Mouse (Mus musculus) E14TG2a.4 (cell line): Measurements from ENCODE around the gene Tubb4a.
"Not testable (repeated sequence)": the region's sequence is repeated elsewhere in the genome, so short reads cannot be mapped to it uniquely, and the experiment has no call there.

Experiments
- H3K27me3 ChIP-seq: 2 replicates; pipeline ENCODE4 v1.6.1; 2014; ENCODE audit warnings: low read length, control low read depth; ENCODE audit not compliant: insufficient read depth
- H3K36me3 ChIP-seq: 2 replicates; pipeline ENCODE4 v1.6.1; 2014; ENCODE audit warnings: low read length, control low read depth; ENCODE audit not compliant: insufficient read depth
- H3K4me1 ChIP-seq: replicated peaks from 2 replicates; pipeline ENCODE4 v1.6.1; 2014; ENCODE audit warnings: low read depth, low read length, control low read depth
- H3K4me3 ChIP-seq: replicated peaks from 2 replicates; pipeline ENCODE4 v1.5.1; 2014; ENCODE audit warnings: mild to moderate bottlenecking, low read length
- H3K9me3 ChIP-seq: 2 replicates; pipeline ENCODE4 v1.6.1; 2014; ENCODE audit warnings: low read length, control low read depth
- CTCF ChIP-seq: conservative IDR thresholded peaks from 2 replicates; pipeline ENCODE4 v1.5.1; 2014; ENCODE audit warnings: low read length
- NANOG ChIP-seq: IDR thresholded peaks from 2 replicates; pipeline ENCODE4 v1.6.1; 2014; ENCODE audit warnings: borderline replicate concordance, low read length, mixed read lengths
- POU5F1 ChIP-seq: IDR thresholded peaks from 2 replicates; pipeline ENCODE4 v1.6.1; 2014; ENCODE audit warnings: low read length, borderline replicate concordance

Tubb4a gene

DNA sequence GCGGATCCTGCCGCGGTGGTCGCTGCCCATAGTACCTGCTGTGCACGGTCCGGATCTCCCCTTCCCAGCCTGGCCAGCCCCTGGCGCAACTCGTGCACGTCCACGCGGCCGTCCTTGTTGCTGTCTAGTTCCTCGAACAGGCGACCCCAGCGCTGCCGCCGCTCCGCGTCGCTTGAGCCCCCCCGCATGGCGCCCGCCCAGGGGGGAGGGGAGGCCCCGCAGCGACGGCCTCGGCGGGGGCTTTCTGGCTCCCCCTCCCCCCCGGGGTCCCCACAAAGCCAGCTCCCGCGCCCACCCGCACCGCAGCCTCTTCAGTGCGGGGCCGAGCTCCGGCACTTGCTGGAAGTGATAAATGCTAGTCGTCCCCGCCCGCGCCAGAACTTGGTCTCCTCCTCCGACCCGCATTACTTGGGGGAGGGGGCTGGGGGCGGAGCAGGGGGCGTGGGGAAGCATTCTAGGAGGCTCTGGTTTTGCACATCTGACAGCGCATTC is 28.1 kb downstream of the Tubb4a start, which contains the start of gene Slc25a23:
Slc25a23 (minus strand) TSS at position 378 of the 492 bp plus-strand sequence.
- H3K4me1 ChIP-seq, result peaks cover 47% of the 10 kb centered on the region
- peak within 1 kb of the TSS; percentile 94 for H3K4me3 ChIP-seq
- H3K36me3 ChIP-seq, result peaks cover 6% of the 10 kb centered on the region
- no peak for TF ChIP-seq CTCF
- no peak for TF ChIP-seq NANOG
- no peak for TF ChIP-seq POU5F1
- no peaks in the 10 kb centered on the region for H3K9me3 ChIP-seq
- peaks cover 43% of the 10 kb centered on the region for H3K27me3 ChIP-seq

DNA sequence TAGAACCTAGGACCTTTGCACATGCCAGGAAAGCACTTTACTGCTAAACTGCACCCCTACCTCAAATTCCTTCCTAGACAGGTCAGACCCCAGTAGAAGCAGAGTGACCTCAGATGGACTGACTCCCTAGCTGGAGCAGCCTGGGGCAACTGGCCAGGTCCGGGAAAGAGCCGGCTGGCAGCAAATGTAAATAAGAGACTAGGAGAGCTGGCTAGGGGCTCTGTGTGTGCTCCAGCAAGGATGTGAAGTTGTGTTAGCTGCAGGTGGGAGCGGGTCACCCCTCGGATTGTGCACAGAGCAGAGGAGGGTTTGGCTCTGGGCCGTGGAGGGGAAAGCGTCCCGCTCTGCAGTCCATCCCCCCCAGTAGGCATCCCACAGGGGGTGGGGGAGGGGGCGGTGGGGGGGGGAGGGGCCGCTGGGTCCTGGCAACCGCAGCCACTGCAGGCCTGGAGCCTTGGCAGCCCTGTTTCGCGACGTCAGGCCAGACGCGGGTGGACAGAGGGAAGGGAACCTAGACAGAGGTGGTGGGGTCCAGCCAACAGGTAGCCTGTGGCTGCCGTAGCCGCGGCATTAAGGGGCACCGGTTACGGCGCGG is 28.6 kb downstream of the Tubb4a start, which contains the start of gene Crb3:
Crb3 (plus strand) TSS at position 215 of the 595 bp plus-strand sequence.
- H3K4me1 ChIP-seq, result peaks cover 42% of the 10 kb centered on the region
- peaks cover 38% of the 10 kb centered on the region for H3K27me3 ChIP-seq
- TF ChIP-seq POU5F1 (no peak), CTCF (no peak), NANOG (no peak)
- H3K36me3 ChIP-seq, result peaks cover 6% of the 10 kb centered on the region
- peak within 1 kb of the TSS; percentile 94 for H3K4me3 ChIP-seq
- H3K9me3 ChIP-seq, result no peaks in the 10 kb centered on the region

DNA sequence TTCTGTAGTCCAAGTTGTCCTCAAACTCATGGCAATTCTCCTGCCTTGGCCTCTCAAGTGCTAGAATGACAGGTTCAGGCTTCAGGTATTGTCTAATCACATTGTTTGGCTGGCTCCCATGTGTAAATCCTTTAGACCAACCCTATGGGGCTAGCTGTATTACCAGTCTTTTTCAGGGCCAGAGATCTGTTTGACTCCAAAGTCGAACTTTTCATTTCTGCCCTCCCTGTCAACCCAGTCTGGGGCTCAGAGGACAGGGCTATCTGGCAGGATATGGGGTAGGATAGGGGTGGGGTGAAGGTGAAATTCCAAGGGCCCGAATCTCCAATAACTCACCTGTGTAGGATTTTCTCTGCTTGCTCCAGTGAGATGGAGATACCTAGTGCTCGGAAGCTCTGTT is 31.3 kb downstream of the Tubb4a start:
- peaks cover 20% of the 10 kb centered on the region for H3K4me1 ChIP-seq
- no peaks in the 10 kb centered on the region for H3K9me3 ChIP-seq
- no peak for TF ChIP-seq CTCF
- no peak for TF ChIP-seq NANOG
- TF ChIP-seq POU5F1, result no peak
- H3K36me3 ChIP-seq, result peaks cover 17% of the 10 kb centered on the region
- no peak overlapping the region for H3K4me3 ChIP-seq
- peaks cover 16% of the 10 kb centered on the region for H3K27me3 ChIP-seq

DNA sequence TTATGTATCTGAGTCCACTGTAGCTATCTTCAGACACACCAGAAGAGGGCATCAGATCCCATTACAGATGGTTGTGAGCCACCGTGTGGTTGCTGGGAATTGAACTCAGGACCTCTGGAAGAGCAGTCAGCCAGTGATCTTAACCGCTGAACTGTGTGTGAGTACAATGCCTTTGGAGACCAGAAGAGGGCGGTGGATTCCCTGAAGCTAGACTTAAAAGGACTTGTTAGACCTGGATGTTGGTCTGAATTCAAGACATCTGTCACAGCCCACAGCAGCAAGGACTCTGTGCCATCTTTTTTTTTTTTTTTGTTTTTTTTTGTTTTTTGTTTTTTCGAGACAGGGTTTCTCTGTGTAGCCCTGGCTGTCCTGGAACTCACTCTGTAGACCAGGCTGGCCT is 35.9 kb downstream of the Tubb4a start:
- H3K4me1 ChIP-seq, result peaks cover 10% of the 10 kb centered on the region
- peak; percentile 33; the same call in 1 of the 2 replicates for TF ChIP-seq CTCF
- not testable (repeated sequence) for H3K9me3 ChIP-seq, H3K27me3 ChIP-seq, H3K4me3 ChIP-seq
- peaks cover 23% of the 10 kb centered on the region for H3K36me3 ChIP-seq

DNA sequence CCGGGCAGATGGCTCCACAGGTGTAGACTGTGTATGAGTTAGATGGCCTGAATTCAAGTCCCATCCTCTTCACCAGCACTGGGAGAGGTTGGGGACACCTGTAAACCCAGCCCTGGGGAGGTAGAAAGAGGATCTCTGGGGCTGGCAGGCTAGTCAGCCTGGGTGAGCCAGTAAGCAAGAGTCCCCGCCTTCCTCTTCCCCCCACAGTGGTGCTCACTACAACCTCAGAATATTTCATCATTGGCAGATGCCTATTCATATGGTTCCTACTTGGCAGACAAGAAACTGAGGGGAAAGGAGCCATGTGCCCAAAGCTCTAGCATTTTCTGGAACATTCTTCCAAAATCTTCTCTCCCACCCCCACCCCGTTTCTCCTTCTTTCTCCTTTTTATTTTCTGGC is 38.8 kb downstream of the Tubb4a start:
- Histone ChIP-seq H3K27me3 (peaks cover 12% of the 10 kb centered on the region), H3K9me3 (no peaks in the 10 kb centered on the region), H3K36me3 (peaks cover 17% of the 10 kb centered on the region), H3K4me3 (no peak overlapping the region), H3K4me1 (peaks cover 15% of the 10 kb centered on the region)
- TF ChIP-seq POU5F1 (no peak), CTCF (no peak), NANOG (no peak)

- Histone ChIP-seq H3K4me3 (peak overlapping the region; percentile 30; the same call in 1 of the 2 replicates), H3K9me3 (no peaks in the 10 kb centered on the region), H3K4me1 (peaks cover 15% of the 10 kb centered on the region), H3K36me3 (peaks cover 9% of the 10 kb centered on the region), H3K27me3 (peaks cover 14% of the 10 kb centered on the region)
- TF ChIP-seq NANOG (no peak), POU5F1 (no peak), CTCF (no peak)
Observed at GRCm38 (mm10) chr17:57047406-57047805, 40.2 kb downstream of the Tubb4a start.

DNA sequence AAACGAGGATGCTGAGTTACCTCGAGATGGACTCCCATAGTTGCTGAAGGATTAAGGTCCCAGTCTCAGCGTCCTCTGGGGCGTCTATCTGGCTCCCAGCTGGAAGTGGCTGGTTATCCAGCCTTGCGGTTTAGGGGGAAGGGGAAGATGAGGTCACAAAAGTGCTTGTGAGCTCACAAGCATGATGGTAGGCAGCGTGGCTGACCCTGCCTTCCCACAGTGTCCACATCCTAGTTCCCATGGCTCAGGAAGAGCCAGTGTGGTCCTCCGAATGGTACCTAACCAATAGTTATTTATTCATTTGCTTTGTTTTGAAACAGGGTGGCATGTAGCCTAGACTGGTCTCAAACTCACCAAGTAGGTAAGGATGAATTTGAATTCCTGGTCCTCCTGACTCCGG is 46.0 kb downstream of the Tubb4a start, which contains the start of gene Slc25a41:
Slc25a41 (minus strand) TSS at position 101 of the 400 bp plus-strand sequence.
- H3K4me1 ChIP-seq, result peaks cover 25% of the 10 kb centered on the region
- peaks cover 37% of the 10 kb centered on the region for H3K27me3 ChIP-seq
- H3K9me3 ChIP-seq, result no peaks in the 10 kb centered on the region
- TF ChIP-seq CTCF (no peak), POU5F1 (no peak), NANOG (no peak)
- no peak within 1 kb of the TSS for H3K4me3 ChIP-seq
- H3K36me3 ChIP-seq, result no peaks in the 10 kb centered on the region

GRCm38 (mm10) chr17:57038978-57039377 is 48.6 kb downstream of the Tubb4a start:
- Histone ChIP-seq H3K9me3 (no peaks in the 10 kb centered on the region), H3K4me3 (peak overlapping the region; percentile 63), H3K36me3 (no peaks in the 10 kb centered on the region), H3K27me3 (peaks cover 30% of the 10 kb centered on the region), H3K4me1 (peaks cover 22% of the 10 kb centered on the region)
- TF ChIP-seq CTCF, result peak; percentile 83
- no peak for TF ChIP-seq NANOG
- TF ChIP-seq POU5F1, result no peak

DNA sequence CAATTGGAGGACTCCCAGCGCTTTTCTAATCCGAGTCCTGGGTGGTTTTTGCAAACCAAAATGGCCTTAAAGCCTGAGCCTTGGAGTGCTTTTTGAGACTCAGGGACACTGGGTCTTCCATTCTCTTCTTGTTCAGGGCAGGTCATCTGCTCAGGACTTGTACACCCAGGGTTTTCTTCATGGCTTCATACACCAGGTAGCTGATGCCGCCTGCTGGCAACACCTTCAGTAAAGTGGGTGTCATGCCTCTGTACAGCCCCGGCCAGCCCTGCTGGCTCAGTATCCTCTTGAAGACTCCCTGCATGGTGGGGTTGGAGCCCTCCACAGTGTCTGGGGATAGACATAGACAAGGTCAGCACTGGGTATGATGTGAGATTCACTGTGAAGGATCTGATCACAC is 54.7 kb downstream of the Tubb4a start:
- H3K27me3 ChIP-seq, result peaks cover 10% of the 10 kb centered on the region
- H3K36me3 ChIP-seq, result peaks cover 20% of the 10 kb centered on the region
- peaks cover 46% of the 10 kb centered on the region for H3K4me1 ChIP-seq
- no peaks in the 10 kb centered on the region for H3K9me3 ChIP-seq
- no peak for TF ChIP-seq NANOG
- TF ChIP-seq POU5F1, result no peak
- no peak for TF ChIP-seq CTCF
- peak overlapping the region; percentile 90 for H3K4me3 ChIP-seq
